Mouse (Mus musculus) ovary, postnatal 10 days (tissue): Measurements from ENCODE around the gene Slc24a5.
"Not testable (repeated sequence)": the region's sequence is repeated elsewhere in the genome, so short reads cannot be mapped to it uniquely, and the experiment has no call there.

Source experiments
- DNase-seq: peaks from one replicate; pipeline ENCODE4 v3.0.0; 2022; ENCODE audit warnings: low spot score

Slc24a5 gene

DNA sequence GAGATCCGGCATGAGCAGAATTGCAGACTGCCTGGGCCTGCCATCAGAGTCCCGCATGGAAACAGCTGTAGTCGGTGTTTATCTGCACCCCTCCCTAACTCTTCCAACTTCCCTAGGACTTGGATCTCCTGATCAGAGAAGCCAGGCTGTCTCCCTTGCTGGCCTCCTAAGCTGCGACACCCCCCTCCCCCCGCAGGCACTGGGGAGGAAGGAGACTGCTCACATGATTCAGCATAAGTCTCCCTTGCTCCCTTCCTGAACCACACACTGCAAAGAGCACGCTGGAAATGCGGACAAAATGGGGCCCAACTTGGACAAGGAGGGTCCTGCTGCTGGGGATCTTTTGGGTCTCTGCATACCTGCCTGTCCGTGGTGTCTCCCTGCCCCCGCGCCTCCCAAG lies at the start of gene Slc24a5:
Slc24a5 (plus strand) TSS at position 231 of the 400 bp plus-strand sequence.
- DNase-seq, result no peak

GRCm38 (mm10) chr2:125024386-125024785 lies 43.5 kb upstream of the Slc24a5 start:
- no peak for DNase-seq

DNA sequence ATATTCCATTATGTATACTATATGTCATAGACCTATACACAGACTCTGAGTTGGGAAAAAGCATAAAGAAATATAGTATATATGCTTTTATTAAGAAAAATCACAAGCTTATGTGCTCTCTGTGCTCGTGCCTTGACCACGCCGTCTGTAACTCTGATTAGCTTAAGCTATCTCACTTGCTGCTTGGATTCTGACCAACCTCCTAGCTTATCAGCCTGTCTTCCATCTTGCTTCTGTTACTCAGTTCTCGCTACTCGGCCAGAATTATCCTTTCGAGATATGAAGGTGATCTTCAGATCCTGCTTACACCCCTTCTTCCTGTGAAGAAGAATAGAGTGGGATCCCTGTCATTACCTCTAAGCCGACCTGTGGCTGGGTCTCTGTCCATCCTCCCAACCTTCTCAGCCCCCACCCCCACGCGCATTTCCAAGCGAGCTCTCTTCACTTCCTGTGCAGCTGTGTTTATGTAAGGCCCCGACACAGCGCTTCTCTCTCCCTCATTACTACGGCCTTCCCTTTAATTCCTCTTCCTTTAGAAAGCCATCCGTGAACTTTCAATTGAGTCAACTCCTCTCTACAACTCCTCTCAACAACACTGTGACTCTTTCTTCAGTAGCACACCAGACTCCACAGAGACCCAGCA lies 41.4 kb upstream of the Slc24a5 start:
- no peak for DNase-seq

DNA sequence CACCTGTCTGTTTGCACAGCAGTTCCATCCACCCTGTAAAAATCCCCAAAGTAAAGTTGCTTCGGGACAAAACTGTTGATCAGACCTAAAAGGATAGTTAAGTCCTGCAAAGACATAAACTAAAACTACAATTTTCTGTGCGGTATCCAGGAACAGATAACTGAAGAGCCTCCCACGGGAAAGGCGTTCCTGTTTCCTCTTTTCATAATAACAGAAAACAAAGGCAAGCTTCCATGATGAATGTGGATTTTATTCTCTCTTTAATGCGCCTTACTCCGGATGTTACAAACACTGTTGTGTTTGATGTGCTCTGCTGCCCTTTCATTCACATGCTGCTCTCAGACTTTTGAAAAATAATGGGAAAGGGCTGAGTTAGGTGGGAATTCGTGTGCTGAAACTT lies 37.3 kb upstream of the Slc24a5 start:
- no peak for DNase-seq

- DNase-seq, result no peak
These were observed 36.8 kb upstream of the Slc24a5 start for GRCm38 (mm10) chr2:125031111-125031510.

- DNase-seq, result no peak
These were observed 36.2 kb upstream of the Slc24a5 start for GRCm38 (mm10) chr2:125031562-125032257.

- DNase-seq, result no peak
These were observed 35.5 kb upstream of the Slc24a5 start for GRCm38 (mm10) chr2:125032258-125032973.

DNA sequence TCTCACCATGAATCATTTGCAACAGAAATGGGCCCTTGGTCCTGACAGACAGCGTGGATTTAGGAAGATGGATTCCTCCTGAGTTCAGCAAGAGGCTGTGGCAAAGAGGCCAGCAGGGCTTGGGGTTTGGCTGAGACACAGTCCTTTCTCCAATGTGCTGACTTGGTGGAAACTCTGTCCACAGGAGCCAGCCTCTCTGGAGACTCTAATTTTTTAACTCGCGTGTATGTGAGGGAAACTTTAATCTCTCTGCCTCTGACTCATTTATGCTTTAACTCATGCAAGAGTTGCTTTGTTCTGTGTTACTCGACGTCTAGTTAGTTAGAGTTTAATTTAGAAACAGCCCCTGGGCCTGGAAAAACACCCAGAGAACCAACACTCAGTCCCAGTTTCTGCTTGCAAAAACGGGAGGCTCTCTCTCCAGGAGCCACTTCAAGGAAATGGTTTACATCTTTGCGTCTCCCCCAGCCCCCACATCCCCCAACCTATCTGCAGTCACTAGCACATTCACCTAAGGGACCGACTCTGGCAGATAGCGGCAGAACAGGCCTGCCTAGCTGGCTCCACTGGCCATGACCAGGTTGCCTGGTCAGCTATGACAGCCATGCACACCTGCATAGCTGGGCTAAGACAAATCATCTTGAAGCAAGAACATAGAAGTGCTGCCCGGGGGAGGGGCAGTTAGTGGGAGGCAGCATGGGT lies 34.7 kb upstream of the Slc24a5 start:
- DNase-seq, result no peak

DNA sequence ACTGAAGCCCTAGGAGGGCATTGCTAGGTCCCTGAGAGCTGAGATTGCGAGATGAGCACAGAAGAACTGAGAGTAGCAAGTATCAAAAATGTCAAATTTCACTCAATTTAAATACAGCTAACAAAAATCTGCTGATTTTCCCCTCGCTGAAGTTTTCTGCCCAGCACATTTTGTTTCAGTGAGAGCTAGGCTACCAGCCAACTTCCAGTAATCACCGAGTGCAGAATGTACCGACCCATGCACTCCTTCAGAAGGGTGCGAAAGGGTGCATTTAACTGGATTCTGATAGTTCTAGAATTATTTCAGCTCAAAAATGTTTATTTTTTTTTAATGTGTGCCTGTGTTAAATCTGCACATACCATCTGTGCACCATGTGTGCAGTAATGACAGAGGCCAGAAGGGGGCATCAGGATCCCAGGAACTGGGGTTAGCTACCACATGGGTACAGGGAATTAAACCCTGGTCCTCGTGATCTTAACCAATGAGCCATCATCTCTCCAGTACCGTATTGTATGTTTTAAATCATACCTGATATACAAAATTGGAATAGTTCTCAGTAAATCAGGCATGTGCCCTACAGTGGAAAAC lies 12.5 kb upstream of the Slc24a5 start:
- DNase-seq, result no peak

DNA sequence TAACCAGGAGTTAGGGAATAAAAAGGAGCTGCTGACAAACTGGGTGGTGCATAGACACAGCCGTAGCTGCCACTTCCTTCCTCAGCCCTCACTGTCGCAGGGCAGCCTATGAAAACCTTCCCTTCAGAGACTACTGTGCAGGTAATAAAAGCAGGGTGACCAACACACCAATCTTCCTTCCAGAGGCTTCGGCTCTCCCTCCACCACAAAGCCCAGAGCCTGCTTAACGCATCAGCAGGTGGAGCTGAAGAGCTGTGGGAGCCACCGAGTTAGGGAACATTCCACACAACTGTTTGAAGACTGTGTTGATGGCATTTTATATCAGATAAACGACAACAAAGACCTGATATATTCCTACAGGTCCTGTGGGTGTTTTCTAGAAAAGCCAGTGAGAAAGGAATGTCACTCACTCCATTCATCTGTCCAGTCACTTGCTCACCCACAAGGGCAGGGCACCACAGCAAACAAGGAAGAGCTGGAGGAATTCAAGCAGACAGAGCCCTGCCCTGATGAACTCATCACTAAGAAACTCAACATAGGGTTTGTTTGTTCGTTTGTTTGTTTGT lies 10.6 kb upstream of the Slc24a5 start:
- DNase-seq, result no peak

- no peak for DNase-seq
These were observed 6.5 kb upstream of the Slc24a5 start for GRCm38 (mm10) chr2:125061451-125061850.

DNA sequence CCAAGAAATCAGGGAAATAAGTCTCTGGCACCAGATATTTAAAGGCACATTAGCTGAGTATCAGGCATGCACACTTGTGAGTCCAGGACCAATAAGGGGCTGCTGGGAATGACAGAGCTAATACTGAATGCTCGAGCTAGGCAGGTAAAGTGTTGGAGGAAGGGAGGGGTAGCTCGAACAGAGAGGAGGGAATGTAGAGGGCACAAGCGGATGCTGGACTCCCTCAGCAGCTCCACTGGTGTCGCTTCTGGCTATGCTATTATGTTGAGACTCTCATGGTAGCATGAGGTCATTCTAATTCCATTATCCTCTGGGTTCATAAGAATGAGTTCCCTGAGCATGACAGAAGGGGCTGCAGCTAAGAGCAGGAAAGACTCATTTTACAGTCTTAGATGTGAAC lies 5.0 kb upstream of the Slc24a5 start:
- no peak for DNase-seq

DNA sequence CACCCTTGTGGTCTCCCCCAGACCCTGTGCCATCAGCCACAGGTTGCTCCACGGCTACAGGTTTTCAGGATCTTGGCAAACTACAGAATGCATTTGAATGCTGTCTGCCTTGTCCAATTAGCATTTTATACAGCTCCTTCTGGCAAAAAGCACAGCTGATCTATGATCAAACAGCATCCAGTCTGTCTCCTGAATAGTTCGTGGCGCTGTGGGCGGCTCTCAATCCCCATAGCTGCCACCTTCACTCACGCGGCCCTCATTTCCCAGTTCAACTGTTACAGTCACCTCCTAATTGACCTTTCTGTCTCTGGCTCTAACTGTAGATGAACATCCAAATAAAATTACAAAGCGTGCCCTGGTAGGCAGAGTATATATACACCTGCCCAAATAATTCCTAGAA lies 551 bp upstream of the Slc24a5 start:
- no peak for DNase-seq

- no peak for DNase-seq
These were observed 772 bp downstream of the Slc24a5 start for GRCm38 (mm10) chr2:125068696-125069095.

DNA sequence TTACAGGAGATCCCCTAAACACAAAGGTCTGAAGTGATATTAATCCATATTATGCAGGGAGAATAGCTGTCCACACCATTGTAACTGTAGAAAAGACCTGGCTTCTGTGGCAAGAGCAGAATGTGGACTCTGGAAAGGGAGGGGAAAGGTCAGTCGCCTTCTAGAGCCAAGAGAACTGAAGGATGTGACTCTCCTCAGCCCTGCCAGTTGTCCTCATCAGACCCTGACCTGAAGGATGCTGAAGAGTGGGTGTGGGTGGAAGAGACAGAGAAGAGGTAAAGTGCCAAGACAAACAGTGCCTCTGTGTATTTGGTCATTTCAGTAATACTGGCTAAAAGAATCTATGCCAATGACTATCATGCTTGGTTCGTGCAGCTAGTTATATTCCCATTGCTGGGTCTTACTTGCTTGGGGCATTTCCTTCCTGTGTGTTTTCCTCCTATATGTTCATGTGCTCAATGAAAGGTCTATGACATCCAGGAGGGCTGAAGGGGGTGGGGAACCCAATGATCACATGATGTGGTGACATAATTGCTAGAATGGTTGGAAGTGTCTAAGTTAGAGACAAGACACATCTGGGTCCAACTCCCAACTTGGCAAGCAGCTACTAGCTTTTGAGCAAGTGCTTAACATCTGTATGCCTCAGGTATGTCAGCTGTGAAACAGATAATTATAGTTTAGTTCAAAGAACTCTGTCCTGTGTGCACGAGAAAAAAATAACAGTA lies 5.3 kb downstream of the Slc24a5 start:
- DNase-seq, result no peak

DNA sequence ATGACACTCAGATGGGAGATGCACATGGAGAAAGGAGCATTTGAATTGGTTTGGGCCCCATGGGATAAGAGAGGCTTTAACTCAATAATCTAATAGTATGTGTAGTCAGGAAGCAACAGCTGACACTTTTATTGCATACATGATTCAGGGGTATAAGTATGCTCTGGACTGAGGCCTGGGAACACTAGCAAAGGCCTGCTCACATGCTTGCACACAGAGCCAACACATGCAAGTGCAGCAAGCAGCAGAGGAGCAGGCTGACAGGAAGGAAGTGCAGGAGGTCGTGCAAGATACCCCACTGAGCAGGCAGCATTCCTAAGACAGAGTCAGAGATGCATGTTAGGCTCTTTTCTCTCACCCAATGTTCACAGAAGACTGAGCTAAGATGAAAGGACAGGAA lies 16.0 kb downstream of the Slc24a5 start:
- DNase-seq, result no peak

- no peak for DNase-seq
These were observed 20.8 kb downstream of the Slc24a5 start for GRCm38 (mm10) chr2:125088757-125089156.

DNA sequence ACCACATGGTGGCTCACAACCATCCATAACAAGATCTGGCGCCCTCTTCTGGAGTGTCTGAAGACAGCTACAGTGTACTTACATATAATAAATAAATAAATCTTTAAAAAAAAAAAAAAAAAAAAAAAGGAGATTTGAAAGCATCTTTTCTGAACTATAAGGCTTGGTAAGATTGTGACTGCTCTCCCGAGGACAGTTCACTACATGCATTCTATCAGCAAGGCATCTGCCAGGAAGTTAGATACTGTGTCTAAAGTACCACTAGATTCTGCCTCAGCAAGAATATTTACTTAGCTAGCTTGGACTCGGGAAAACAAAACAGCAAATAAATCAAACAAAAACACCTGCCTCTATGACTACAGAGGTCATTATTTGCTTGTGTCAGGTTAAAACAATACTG lies 24.2 kb downstream of the Slc24a5 start:
- DNase-seq, result not testable (repeated sequence)

GRCm38 (mm10) chr2:125104491-125104890 lies 36.6 kb downstream of the Slc24a5 start:
- not testable (repeated sequence) for DNase-seq

GRCm38 (mm10) chr2:125106536-125106935 lies 38.6 kb downstream of the Slc24a5 start:
- not testable (repeated sequence) for DNase-seq
